Mouse (Mus musculus): ENCODE measurements around the gene Cisd2. TPM values are rescaled to one million over a fixed set of nuclear protein-coding genes. Genes with fewer than 3 reads are reported as not detected.
A peak's percentile ranks its signal among the peaks of the same experiment; 100 is the strongest.

The Cisd2 gene
- polyA plus RNA-seq, 1 experiment, result 17.0 TPM

GRCm38 (mm10) chr3:135458981-135459380, 35.3 kb upstream of the Cisd2 start:
- Histone ChIP-seq H3K79me3 (ENCODE audit: low read depth) (peaks cover 35% of the 10 kb centered on the region), H3K79me2 (ENCODE audit: control insufficient read depth, insufficient read depth) (peaks cover 59% of the 10 kb centered on the region), H3K4me3 (ENCODE audit: insufficient read depth, poor library complexity, severe bottlenecking) (no peak overlapping the region), H3K27me3 (ENCODE audit: control insufficient read depth, insufficient read depth, insufficient read length) (no peaks in the 10 kb centered on the region), H3K36me3 (ENCODE audit: control insufficient read depth, insufficient read depth) (peaks cover 97% of the 10 kb centered on the region), H3ac (ENCODE audit: control insufficient read depth, insufficient read length, low read depth) (no peak overlapping the region)
- TF ChIP-seq USF1 (IDR thresholded peaks at IDR 0.05; ENCODE audit: low read depth) (no peak), MYOG (IDR thresholded peaks at IDR 0.05; ENCODE audit: control insufficient read depth, extremely low read depth, insufficient read length) (no peak), CEBPB (IDR thresholded peaks at IDR 0.05; ENCODE audit: low read depth) (no peak), MYOD1 (IDR thresholded peaks at IDR 0.05; ENCODE audit: control insufficient read depth, insufficient read length, low read depth) (no peak), FOSL1 (IDR thresholded peaks at IDR 0.05; ENCODE audit: insufficient read depth, low read length, poor library complexity, severe bottlenecking) (no peak), CTCF (IDR thresholded peaks at IDR 0.05; ENCODE audit: control insufficient read depth, insufficient read depth, insufficient read length) (no peak), MAX (IDR thresholded peaks at IDR 0.05) (no peak)

- Histone ChIP-seq H3K36me3 (ENCODE audit: control insufficient read depth, insufficient read depth) (peaks cover 98% of the 10 kb centered on the region), H3ac (ENCODE audit: control insufficient read depth, insufficient read length, low read depth) (no peak overlapping the region)
Measured at GRCm38 (mm10) chr3:135444930-135445329, 21.2 kb upstream of the Cisd2 start.

GRCm38 (mm10) chr3:135440621-135441020, 16.9 kb upstream of the Cisd2 start:
- peak overlapping the region; percentile 32 for H3ac ChIP-seq (ENCODE audit: control insufficient read depth, insufficient read length, low read depth)
- peaks cover 62% of the 10 kb centered on the region for H3K36me3 ChIP-seq (ENCODE audit: control insufficient read depth, insufficient read depth)

More at GRCm38 (mm10) chr3:135444930-135445329, 21.2 kb upstream of the Cisd2 start:
- no peak overlapping the region for H3K4me3 ChIP-seq (ENCODE audit: insufficient read depth, poor library complexity, severe bottlenecking)
- no peaks in the 10 kb centered on the region for H3K27me3 ChIP-seq (ENCODE audit: control insufficient read depth, insufficient read depth, insufficient read length)
- H3K79me3 ChIP-seq (ENCODE audit: low read depth), result peaks cover 100% of the 10 kb centered on the region
- TF ChIP-seq MYOD1 (IDR thresholded peaks at IDR 0.05; ENCODE audit: control insufficient read depth, insufficient read length, low read depth) (no peak), USF1 (IDR thresholded peaks at IDR 0.05; ENCODE audit: low read depth) (no peak), MAX (IDR thresholded peaks at IDR 0.05) (no peak)
- H3K79me2 ChIP-seq (ENCODE audit: control insufficient read depth, insufficient read depth), result peaks cover 100% of the 10 kb centered on the region

GRCm38 (mm10) chr3:135440221-135440620, 16.5 kb upstream of the Cisd2 start:
- Histone ChIP-seq H3K4me3 (ENCODE audit: insufficient read depth, poor library complexity, severe bottlenecking) (peak overlapping the region; percentile 93), H3ac (ENCODE audit: control insufficient read depth, insufficient read length, low read depth) (peak overlapping the region; percentile 91), H3K79me2 (ENCODE audit: control insufficient read depth, insufficient read depth) (peaks cover 80% of the 10 kb centered on the region), H3K27me3 (ENCODE audit: control insufficient read depth, insufficient read depth, insufficient read length) (no peaks in the 10 kb centered on the region), H3K36me3 (ENCODE audit: control insufficient read depth, insufficient read depth) (peaks cover 58% of the 10 kb centered on the region), H3K79me3 (ENCODE audit: low read depth) (peaks cover 64% of the 10 kb centered on the region)
- TF ChIP-seq MYOD1 (IDR thresholded peaks at IDR 0.05; ENCODE audit: control insufficient read depth, insufficient read length, low read depth) (no peak), FOSL1 (IDR thresholded peaks at IDR 0.05; ENCODE audit: insufficient read depth, low read length, poor library complexity, severe bottlenecking) (no peak), USF1 (IDR thresholded peaks at IDR 0.05; ENCODE audit: low read depth) (no peak), CTCF (IDR thresholded peaks at IDR 0.05; ENCODE audit: control insufficient read depth, insufficient read depth, insufficient read length) (no peak), CEBPB (IDR thresholded peaks at IDR 0.05; ENCODE audit: low read depth) (no peak), MYOG (IDR thresholded peaks at IDR 0.05; ENCODE audit: control insufficient read depth, extremely low read depth, insufficient read length) (no peak), MAX (IDR thresholded peaks at IDR 0.05) (no peak)

More at GRCm38 (mm10) chr3:135440621-135441020, 16.9 kb upstream of the Cisd2 start:
- TF ChIP-seq FOSL1 (IDR thresholded peaks at IDR 0.05; ENCODE audit: insufficient read depth, low read length, poor library complexity, severe bottlenecking) (no peak), USF1 (IDR thresholded peaks at IDR 0.05; ENCODE audit: low read depth) (no peak), CEBPB (IDR thresholded peaks at IDR 0.05; ENCODE audit: low read depth) (no peak), MAX (IDR thresholded peaks at IDR 0.05) (no peak)
- peaks cover 83% of the 10 kb centered on the region for H3K79me2 ChIP-seq (ENCODE audit: control insufficient read depth, insufficient read depth)
- no peaks in the 10 kb centered on the region for H3K27me3 ChIP-seq (ENCODE audit: control insufficient read depth, insufficient read depth, insufficient read length)
- peaks cover 68% of the 10 kb centered on the region for H3K79me3 ChIP-seq (ENCODE audit: low read depth)
- H3K4me3 ChIP-seq (ENCODE audit: insufficient read depth, poor library complexity, severe bottlenecking), result peak overlapping the region; percentile 93

GRCm38 (mm10) chr3:135439651-135440050, 15.9 kb upstream of the Cisd2 start:
- no peaks in the 10 kb centered on the region for H3K27me3 ChIP-seq (ENCODE audit: control insufficient read depth, insufficient read depth, insufficient read length)
- peaks cover 58% of the 10 kb centered on the region for H3K79me3 ChIP-seq (ENCODE audit: low read depth)
- H3K4me3 ChIP-seq (ENCODE audit: insufficient read depth, poor library complexity, severe bottlenecking), result peak overlapping the region; percentile 93
- H3K79me2 ChIP-seq (ENCODE audit: control insufficient read depth, insufficient read depth), result peaks cover 75% of the 10 kb centered on the region
- peak overlapping the region; percentile 93 for H3ac ChIP-seq (ENCODE audit: control insufficient read depth, insufficient read length, low read depth)
- peaks cover 53% of the 10 kb centered on the region for H3K36me3 ChIP-seq (ENCODE audit: control insufficient read depth, insufficient read depth)
- TF ChIP-seq CTCF (IDR thresholded peaks at IDR 0.05; ENCODE audit: control insufficient read depth, insufficient read depth, insufficient read length) (no peak), MAX (IDR thresholded peaks at IDR 0.05) (no peak), MYOG (IDR thresholded peaks at IDR 0.05; ENCODE audit: control insufficient read depth, extremely low read depth, insufficient read length) (no peak), FOSL1 (IDR thresholded peaks at IDR 0.05; ENCODE audit: insufficient read depth, low read length, poor library complexity, severe bottlenecking) (no peak), USF1 (IDR thresholded peaks at IDR 0.05; ENCODE audit: low read depth) (no peak), CEBPB (IDR thresholded peaks at IDR 0.05; ENCODE audit: low read depth) (no peak), MYOD1 (IDR thresholded peaks at IDR 0.05; ENCODE audit: control insufficient read depth, insufficient read length, low read depth) (no peak)

- H3K79me2 ChIP-seq (ENCODE audit: control insufficient read depth, insufficient read depth), result peaks cover 68% of the 10 kb centered on the region
- no peak for TF ChIP-seq MYOG (IDR thresholded peaks at IDR 0.05; ENCODE audit: control insufficient read depth, extremely low read depth, insufficient read length)
- TF ChIP-seq MAX (IDR thresholded peaks at IDR 0.05), result no peak
- no peak for TF ChIP-seq MYOD1 (IDR thresholded peaks at IDR 0.05; ENCODE audit: control insufficient read depth, insufficient read length, low read depth)
- no peak for TF ChIP-seq FOSL1 (IDR thresholded peaks at IDR 0.05; ENCODE audit: insufficient read depth, low read length, poor library complexity, severe bottlenecking)
- no peak for TF ChIP-seq USF1 (IDR thresholded peaks at IDR 0.05; ENCODE audit: low read depth)
- TF ChIP-seq CEBPB (IDR thresholded peaks at IDR 0.05; ENCODE audit: low read depth), result no peak
- TF ChIP-seq CTCF (IDR thresholded peaks at IDR 0.05; ENCODE audit: control insufficient read depth, insufficient read depth, insufficient read length), result no peak
- peaks cover 52% of the 10 kb centered on the region for H3K79me3 ChIP-seq (ENCODE audit: low read depth)
- H3K36me3 ChIP-seq (ENCODE audit: control insufficient read depth, insufficient read depth), result peaks cover 46% of the 10 kb centered on the region
- peak overlapping the region; percentile 93 for H3ac ChIP-seq (ENCODE audit: control insufficient read depth, insufficient read length, low read depth)
- no peaks in the 10 kb centered on the region for H3K27me3 ChIP-seq (ENCODE audit: control insufficient read depth, insufficient read depth, insufficient read length)
- peak overlapping the region; percentile 93 for H3K4me3 ChIP-seq (ENCODE audit: insufficient read depth, poor library complexity, severe bottlenecking)
Measured at GRCm38 (mm10) chr3:135438913-135439531, 15.3 kb upstream of the Cisd2 start.

Data from C2C12 (cell line).